8 mouse cellular contexts compared by ENCODE assay signal in the genomic region with DNA sequence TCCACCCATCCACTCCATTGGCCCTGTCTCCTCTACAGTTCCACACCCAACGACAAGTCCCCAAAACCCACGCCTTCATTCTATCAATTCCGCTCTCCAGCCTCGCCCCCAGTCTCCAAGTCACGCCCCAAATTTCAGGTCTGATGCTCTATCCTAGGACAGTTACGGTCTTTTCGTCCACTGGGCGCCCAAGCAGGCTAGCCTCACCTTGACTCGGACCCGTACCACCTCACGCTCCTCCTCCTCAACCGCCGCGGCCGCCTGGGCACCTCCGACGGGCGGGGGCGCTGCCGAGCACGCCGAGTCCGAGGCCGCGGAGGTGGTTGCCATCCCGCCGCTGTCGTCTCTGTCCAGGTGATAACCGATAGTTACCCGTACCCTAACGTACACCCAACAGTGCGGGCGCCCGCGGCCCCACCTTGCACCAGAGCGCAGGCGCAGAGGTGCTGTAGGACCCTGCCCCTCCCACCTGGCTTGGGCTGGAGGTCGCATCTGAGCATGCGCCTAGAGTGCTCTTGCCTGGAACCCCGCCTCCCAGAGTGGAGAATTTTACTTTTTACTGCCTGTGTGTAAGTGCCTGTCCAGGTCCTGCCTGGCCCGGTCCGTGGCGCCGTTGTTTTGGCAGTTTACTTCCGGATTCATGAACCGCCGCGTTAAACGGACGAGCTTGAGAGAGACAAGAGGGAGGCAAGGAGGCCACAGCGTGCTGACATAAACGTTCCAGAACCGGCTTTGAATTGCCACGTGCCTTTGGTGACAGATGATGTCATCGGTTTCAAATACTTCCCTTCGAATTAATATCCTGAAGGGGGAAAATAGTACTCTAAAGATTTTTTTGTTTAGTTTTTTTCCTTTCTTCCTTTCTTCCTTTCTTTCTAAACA. TPM values are rescaled to one million over a fixed set of nuclear protein-coding genes. Genes with fewer than 3 reads are reported as not detected.
DNase-seq lines count a peak whose midpoint lies in the region; ATAC-seq and TF ChIP-seq lines count a peak whose summit lies in the region.

A gene (minus strand): TSS at position 678 of the 882 bp plus-strand sequence.

- no peaks in the 10 kb centered on the region for H3K9me3 ChIP-seq in kidney, embryonic 15.5 days (replicated peaks)

- H3K27ac ChIP-seq in bone marrow macrophage, adult 2 months (ENCODE audit: insufficient read depth, low read depth, low read length), result peak within 1 kb of the TSS; percentile 70
- H3K27ac ChIP-seq in embryonic fibroblast, embryonic 13.5 days (ENCODE audit: insufficient read depth, low read length), result peak within 1 kb of the TSS; percentile 30; the same call in 1 of the 2 replicates
- 0 out of 2 replicates have a peak within 1 kb of the TSS, but pooled peaks have one; percentile 54 for H3K27ac ChIP-seq in kidney, embryonic 15.5 days

- no peaks in the 10 kb centered on the region for H3K27me3 ChIP-seq in kidney, embryonic 15.5 days

- H3K4me3 ChIP-seq in bone marrow macrophage, adult 2 months (ENCODE audit: insufficient read depth, low read length), result peak within 1 kb of the TSS; percentile 97
- peak within 1 kb of the TSS; percentile 58 for H3K4me3 ChIP-seq in embryonic fibroblast, embryonic 13.5 days (ENCODE audit: insufficient read depth, low read length)
- peak within 1 kb of the TSS; percentile 69 for H3K4me3 ChIP-seq in kidney, embryonic 15.5 days (replicated peaks)

- peaks cover 3% of the 10 kb centered on the region; the same call in 1 of the 2 replicates for H3K4me1 ChIP-seq in bone marrow macrophage, adult 2 months (ENCODE audit: control insufficient read depth, insufficient read depth, low read length)
- H3K4me1 ChIP-seq in embryonic fibroblast, embryonic 13.5 days (ENCODE audit: control insufficient read depth, insufficient read depth, low read length), result 0 out of 2 replicates have a peak, but pooled peaks cover 3% of the 10 kb centered on the region
- H3K4me1 ChIP-seq in kidney, embryonic 15.5 days, result no peaks in the 10 kb centered on the region

- ATAC-seq in kidney, embryonic 15.5 days (replicated peaks; ENCODE audit: low FRiP score), result peak; percentile 96
- ATAC-seq in monocyte, adult 5-6 weeks (replicated peaks; ENCODE audit: insufficient number of reproducible peaks, low FRiP score, low TSS enrichment, poor library complexity, severe bottlenecking), result peak; percentile 92

- no peak for TF ChIP-seq CTCF in bone marrow macrophage, adult 2 months (IDR thresholded peaks at IDR 0.05; ENCODE audit: low read depth, low read length)
- TF ChIP-seq CTCF in embryonic fibroblast, embryonic 13.5 days (IDR thresholded peaks at IDR 0.05; ENCODE audit: borderline replicate concordance, insufficient read depth, low read length), result no peak

- TF ChIP-seq POLR2A in bone marrow macrophage, adult 2 months (IDR thresholded peaks at IDR 0.05; ENCODE audit: borderline replicate concordance, low read depth, low read length), result no peak
- peak; percentile 73 for TF ChIP-seq POLR2A in embryonic fibroblast, embryonic 13.5 days (IDR thresholded peaks at IDR 0.05; ENCODE audit: low read depth, low read length)

- peak within 1 kb of the TSS; percentile 58 for H3K9ac ChIP-seq in kidney, embryonic 15.5 days

- H3K4me2 ChIP-seq in kidney, embryonic 15.5 days, result peak within 1 kb of the TSS; percentile 61

- 0 out of 2 replicates have a peak, but pooled peaks cover 6% of the 10 kb centered on the region for H3K36me3 ChIP-seq in kidney, embryonic 15.5 days

- WGBS in kidney, embryonic 15.5 days, result 20% methylated on average over 50 of the region's 56 CpGs

- DNase-seq in A20 (ENCODE audit: low read depth, low spot score) (peak; percentile 91), liver (peak; percentile 92)
- DNase-seq in heart, adult 9 months (ENCODE audit: low spot score in 2 of 2), result peak; percentile 88 to 90
- peak; percentile 82 to 88 for DNase-seq in spleen, postnatal 4 days (ENCODE audit: low spot score in 2 of 2)

RNA-seq across cellular contexts. Expression of the gene that starts here (rescaled TPM):
- 5.9 and 6.4 TPM in 2 replicates for polyA plus RNA-seq in bone marrow macrophage, adult 2 months (2012; ENCODE audit: insufficient read depth, insufficient read length, missing spikeins)
- 5.3 and 6.7 TPM in 2 replicates for polyA plus RNA-seq in embryonic fibroblast, embryonic 13.5 days (2011; ENCODE audit: insufficient read length, low read depth, missing spikeins)
- 12.1 and 12.2 TPM in 2 replicates for polyA plus RNA-seq in kidney, embryonic 15.5 days (2015; fragmentation: Nextera tagmentation; extraction: Ambion mirVana)
- total RNA-seq in monocyte, adult 5-6 weeks (2017), result 3.3 to 6.7 TPM (median 5.1 TPM) in 3 replicates

Comparison
In these comparisons a context has a peak if more than half of its experiments do, and no peak if none do; other contexts are left out.
1. Peak in every context shown above with its lines: DNase-seq, ATAC-seq, H3K4me3 ChIP-seq and H3K27ac ChIP-seq.